Mouse (Mus musculus) forebrain, embryonic 13.5 days (tissue): Measurements from ENCODE around the gene Ybx1. TPM values are rescaled to one million over a fixed set of nuclear protein-coding genes. Genes with fewer than 3 reads are reported as not detected.
"Not testable (repeated sequence)": the region's sequence is repeated elsewhere in the genome, so short reads cannot be mapped to it uniquely, and the experiment has no call there.

Source experiments
- ATAC-seq: fragments of 200-750 bp; cut with Nextera tagmentation; 2 replicates; pipeline ENCODE4 v1.8.0; 2017
- H3K27ac ChIP-seq: fragments of 300-500 bp; sonication (generic); 2 replicates; pipeline ENCODE4 v1.5.1; 2015; ENCODE audit warnings: inconsistent platforms, mild to moderate bottlenecking, moderate library complexity
- H3K27me3 ChIP-seq: fragments of 300-500 bp; sonication (generic); 2 replicates; pipeline ENCODE4 v1.6.1; 2015; ENCODE audit warnings: mild to moderate bottlenecking, inconsistent platforms
- H3K36me3 ChIP-seq: fragments of 300-500 bp; sonication (generic); 2 replicates; pipeline ENCODE4 v1.6.1; 2015; ENCODE audit warnings: mild to moderate bottlenecking, inconsistent platforms; ENCODE audit not compliant: poor library complexity, severe bottlenecking
- H3K4me1 ChIP-seq: fragments of 300-500 bp; sonication (generic); 2 replicates; pipeline ENCODE4 v1.6.1; 2015; ENCODE audit warnings: inconsistent platforms
- H3K4me2 ChIP-seq: fragments of 300-500 bp; sonication (generic); 2 replicates; pipeline ENCODE4 v1.6.1; 2015; ENCODE audit warnings: inconsistent platforms, mild to moderate bottlenecking, moderate library complexity
- H3K4me3 ChIP-seq: fragments of 300-500 bp; sonication (generic); 2 replicates; pipeline ENCODE4 v1.5.1; 2015; ENCODE audit warnings: mild to moderate bottlenecking, inconsistent platforms
- H3K9ac ChIP-seq: fragments of 300-500 bp; sonication (generic); 2 replicates; pipeline ENCODE4 v1.6.1; 2015; ENCODE audit warnings: mild to moderate bottlenecking, inconsistent platforms
- H3K9me3 ChIP-seq: fragments of 300-500 bp; sonication (generic); replicated peaks from 2 replicates; pipeline ENCODE4 v1.6.1; 2016; ENCODE audit warnings: inconsistent platforms
- WGBS: fragments of 180-500 bp; shearing (Covaris S2); methylation state at CpG from one replicate; pipeline ENCODE4 v1.1.7; 2015; 5-methylcytosine and 5-hydroxymethylcytosine counted together
- polyA plus RNA-seq: library from polyadenylated mRNA; unstranded; fragments of >200 nt; fragmentation: Nextera tagmentation; extraction: Ambion mirVana; gene quantifications from 2 replicates; pipeline ENCODE4 v1.2.1, GENCODE M21; 2015

The Ybx1 gene
- polyA plus RNA-seq, 1 experiment from 2014 or later, result 887 TPM

- Histone ChIP-seq H3K9ac (peak overlapping the region; percentile 87), H3K9me3 (no peaks in the 10 kb centered on the region), H3K4me2 (peak overlapping the region; percentile 86), H3K27me3 (no peaks in the 10 kb centered on the region), H3K4me1 (peaks cover 33% of the 10 kb centered on the region), H3K36me3 (peaks cover 13% of the 10 kb centered on the region; the same call in 1 of the 2 replicates), H3K27ac (peak overlapping the region; percentile 93), H3K4me3 (peak overlapping the region; percentile 96)
- ATAC-seq, result no peak
- WGBS, result 9% methylated on average over 6 of the region's 6 CpGs
Observed at GRCm38 (mm10) chr4:119295134-119295453, 690 bp upstream of the Ybx1 start.

GRCm38 (mm10) chr4:119293574-119294258 lies 688 bp downstream of the Ybx1 start:
- peak; percentile 25 for ATAC-seq
- WGBS, result 0% methylated on average over 42 of the region's 80 CpGs
- H3K9me3 ChIP-seq, result no peaks in the 10 kb centered on the region

GRCm38 (mm10) chr4:119292771-119293573 lies 1.4 kb downstream of the Ybx1 start:
- H3K27me3 ChIP-seq, result no peaks in the 10 kb centered on the region
- peak overlapping the region; percentile 86 for H3K27ac ChIP-seq
- 0 out of 2 replicates have a peak, but pooled peaks have one; percentile 25 for ATAC-seq
- H3K9me3 ChIP-seq, result no peaks in the 10 kb centered on the region
- H3K4me2 ChIP-seq, result peak overlapping the region; percentile 86
- H3K4me3 ChIP-seq, result peak overlapping the region; percentile 96
- WGBS, result under 1% methylated on average over 24 of the region's 24 CpGs
- peaks cover 23% of the 10 kb centered on the region for H3K36me3 ChIP-seq
- peaks cover 41% of the 10 kb centered on the region for H3K4me1 ChIP-seq
- H3K9ac ChIP-seq, result peak overlapping the region; percentile 94

More at GRCm38 (mm10) chr4:119293574-119294258, 688 bp downstream of the Ybx1 start:
- H3K4me1 ChIP-seq, result peaks cover 41% of the 10 kb centered on the region
- H3K27ac ChIP-seq, result peak overlapping the region; percentile 86
- H3K4me2 ChIP-seq, result peak overlapping the region; percentile 86
- H3K9ac ChIP-seq, result peak overlapping the region; percentile 94
- peaks cover 17% of the 10 kb centered on the region for H3K36me3 ChIP-seq
- H3K27me3 ChIP-seq, result no peaks in the 10 kb centered on the region
- peak overlapping the region; percentile 96 for H3K4me3 ChIP-seq

GRCm38 (mm10) chr4:119291921-119292320 lies 2.5 kb downstream of the Ybx1 start:
- peak overlapping the region; percentile 94 for H3K9ac ChIP-seq
- WGBS, result 63% methylated on average over 1 of the region's 1 CpGs

GRCm38 (mm10) chr4:119285336-119285735 lies 9.1 kb downstream of the Ybx1 start:
- peaks cover 69% of the 10 kb centered on the region for H3K36me3 ChIP-seq
- no peaks in the 10 kb centered on the region for H3K27me3 ChIP-seq
- WGBS, result 84% methylated on average over 2 of the region's 2 CpGs
- no peak overlapping the region for H3K27ac ChIP-seq
- no peak overlapping the region for H3K4me2 ChIP-seq
- H3K4me1 ChIP-seq, result peaks cover 18% of the 10 kb centered on the region; the same call in 1 of the 2 replicates
- H3K9ac ChIP-seq, result no peak overlapping the region
- H3K9me3 ChIP-seq, result no peaks in the 10 kb centered on the region
- no peak for ATAC-seq
- H3K4me3 ChIP-seq, result no peak overlapping the region

More at GRCm38 (mm10) chr4:119291921-119292320, 2.5 kb downstream of the Ybx1 start:
- no peak for ATAC-seq
- no peaks in the 10 kb centered on the region for H3K27me3 ChIP-seq
- H3K4me3 ChIP-seq, result peak overlapping the region; percentile 96
- peaks cover 43% of the 10 kb centered on the region for H3K4me1 ChIP-seq
- peaks cover 29% of the 10 kb centered on the region for H3K36me3 ChIP-seq
- H3K27ac ChIP-seq, result no peak overlapping the region
- peak overlapping the region; percentile 86 for H3K4me2 ChIP-seq
- H3K9me3 ChIP-seq, result no peaks in the 10 kb centered on the region

GRCm38 (mm10) chr4:119284861-119285260 lies 9.5 kb downstream of the Ybx1 start:
- 84% methylated on average over 1 of the region's 1 CpGs for WGBS
- H3K4me3 ChIP-seq, result no peak overlapping the region
- no peak overlapping the region for H3K27ac ChIP-seq
- H3K9ac ChIP-seq, result no peak overlapping the region
- H3K4me1 ChIP-seq, result peaks cover 13% of the 10 kb centered on the region; the same call in 1 of the 2 replicates
- no peaks in the 10 kb centered on the region for H3K9me3 ChIP-seq
- H3K4me2 ChIP-seq, result no peak overlapping the region
- H3K36me3 ChIP-seq, result peaks cover 72% of the 10 kb centered on the region
- H3K27me3 ChIP-seq, result no peaks in the 10 kb centered on the region
- ATAC-seq, result no peak

GRCm38 (mm10) chr4:119278784-119279183 lies 15.6 kb downstream of the Ybx1 start:
- not testable (repeated sequence) for H3K4me2 ChIP-seq, H3K4me3 ChIP-seq, H3K9ac ChIP-seq, H3K9me3 ChIP-seq, H3K27me3 ChIP-seq, H3K4me1 ChIP-seq, H3K27ac ChIP-seq, ATAC-seq
- WGBS, result 89% methylated on average over 15 of the region's 15 CpGs
- peaks cover 95% of the 10 kb centered on the region for H3K36me3 ChIP-seq

- Histone ChIP-seq H3K4me3 (no peak overlapping the region), H3K4me2 (no peak overlapping the region), H3K27ac (no peak overlapping the region), H3K4me1 (no peaks in the 10 kb centered on the region), H3K36me3 (peaks cover 95% of the 10 kb centered on the region), H3K9me3 (no peaks in the 10 kb centered on the region), H3K9ac (no peak overlapping the region), H3K27me3 (no peaks in the 10 kb centered on the region)
- WGBS, result 89% methylated on average over 2 of the region's 2 CpGs
- no peak for ATAC-seq
Observed at GRCm38 (mm10) chr4:119275726-119276125, 18.7 kb downstream of the Ybx1 start.

GRCm38 (mm10) chr4:119275226-119275625 lies 19.2 kb downstream of the Ybx1 start:
- Histone ChIP-seq H3K9ac (no peak overlapping the region), H3K9me3 (no peaks in the 10 kb centered on the region), H3K4me1 (no peaks in the 10 kb centered on the region), H3K36me3 (peaks cover 97% of the 10 kb centered on the region), H3K27me3 (no peaks in the 10 kb centered on the region), H3K4me3 (no peak overlapping the region), H3K27ac (no peak overlapping the region), H3K4me2 (no peak overlapping the region)
- 92% methylated on average over 2 of the region's 2 CpGs for WGBS
- no peak for ATAC-seq

GRCm38 (mm10) chr4:119274627-119275026 lies 19.8 kb downstream of the Ybx1 start:
- H3K36me3 ChIP-seq, result peaks cover 97% of the 10 kb centered on the region
- H3K4me3 ChIP-seq, result no peak overlapping the region
- no peak overlapping the region for H3K4me2 ChIP-seq
- no peak overlapping the region for H3K9ac ChIP-seq
- no peaks in the 10 kb centered on the region for H3K9me3 ChIP-seq
- WGBS, result 85% methylated on average over 1 of the region's 1 CpGs
- H3K27me3 ChIP-seq, result no peaks in the 10 kb centered on the region
- no peak overlapping the region for H3K27ac ChIP-seq
- H3K4me1 ChIP-seq, result no peaks in the 10 kb centered on the region
- no peak for ATAC-seq

- Histone ChIP-seq H3K27ac (no peak overlapping the region), H3K4me3 (no peak overlapping the region), H3K27me3 (no peaks in the 10 kb centered on the region), H3K9me3 (no peaks in the 10 kb centered on the region), H3K4me2 (no peak overlapping the region), H3K36me3 (peaks cover 32% of the 10 kb centered on the region), H3K9ac (no peak overlapping the region), H3K4me1 (no peaks in the 10 kb centered on the region)
- WGBS, result 83% methylated on average over 13 of the region's 13 CpGs
- no peak for ATAC-seq
Observed at GRCm38 (mm10) chr4:119266606-119267005, 27.8 kb downstream of the Ybx1 start.

GRCm38 (mm10) chr4:119263459-119263858 lies 30.9 kb downstream of the Ybx1 start:
- ATAC-seq, result no peak
- H3K4me3 ChIP-seq, result no peak overlapping the region
- H3K9ac ChIP-seq, result no peak overlapping the region
- H3K9me3 ChIP-seq, result no peaks in the 10 kb centered on the region
- WGBS, result 75% methylated on average over 3 of the region's 3 CpGs
- no peak overlapping the region for H3K27ac ChIP-seq
- 0 out of 2 replicates have a peak, but pooled peaks cover 3% of the 10 kb centered on the region for H3K36me3 ChIP-seq
- no peak overlapping the region for H3K4me2 ChIP-seq
- no peaks in the 10 kb centered on the region for H3K27me3 ChIP-seq
- H3K4me1 ChIP-seq, result no peaks in the 10 kb centered on the region
